Mouse (Mus musculus): ENCODE measurements around the gene Casc1. TPM values are rescaled to one million over a fixed set of nuclear protein-coding genes. Genes with fewer than 3 reads are reported as not detected.
A peak's percentile ranks its signal among the peaks of the same experiment; 100 is the strongest.
"Not testable (repeated sequence)": the region's sequence is repeated elsewhere in the genome, so short reads cannot be mapped to it uniquely, and the experiment has no call there.

Gene Casc1
- polyA plus RNA-seq, 1 experiment from 2014 or later = 0.14 TPM

DNA sequence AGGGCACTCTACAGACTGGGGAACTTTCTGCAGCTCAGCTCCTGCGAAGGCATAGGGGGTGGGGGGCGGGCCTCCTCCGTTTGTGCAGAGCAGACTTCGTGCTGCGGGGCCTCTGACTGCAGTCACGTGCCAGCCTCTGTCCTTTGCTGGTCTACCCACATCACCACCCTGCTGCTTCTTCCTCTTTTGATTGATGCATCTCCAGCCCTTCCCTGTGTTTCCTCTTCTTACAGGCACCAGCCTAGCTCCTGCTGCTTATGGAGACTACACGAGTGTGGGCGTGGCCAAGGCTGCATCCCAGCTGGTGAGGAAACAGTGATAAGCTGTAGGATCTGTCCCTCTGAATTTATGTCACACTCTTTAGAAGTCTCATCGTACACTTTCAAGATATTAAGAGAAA is 61.8 kb downstream of the Casc1 start:
- ATAC-seq = 0 out of 2 replicates have a peak, but pooled peaks have one; percentile 51
- Histone ChIP-seq H3K27ac (no peak overlapping the region), H3K9me3 (no peaks in the 10 kb centered on the region), H3K4me2 (replicated peaks) (no peak overlapping the region), H3K9ac (no peak overlapping the region), H3K4me3 (replicated peaks) (no peak overlapping the region), H3K27me3 (replicated peaks) (no peaks in the 10 kb centered on the region), H3K4me1 (replicated peaks) (no peaks in the 10 kb centered on the region), H3K36me3 (no peaks in the 10 kb centered on the region)
- 36% methylated on average over 9 of the region's 9 CpGs for WGBS

DNA sequence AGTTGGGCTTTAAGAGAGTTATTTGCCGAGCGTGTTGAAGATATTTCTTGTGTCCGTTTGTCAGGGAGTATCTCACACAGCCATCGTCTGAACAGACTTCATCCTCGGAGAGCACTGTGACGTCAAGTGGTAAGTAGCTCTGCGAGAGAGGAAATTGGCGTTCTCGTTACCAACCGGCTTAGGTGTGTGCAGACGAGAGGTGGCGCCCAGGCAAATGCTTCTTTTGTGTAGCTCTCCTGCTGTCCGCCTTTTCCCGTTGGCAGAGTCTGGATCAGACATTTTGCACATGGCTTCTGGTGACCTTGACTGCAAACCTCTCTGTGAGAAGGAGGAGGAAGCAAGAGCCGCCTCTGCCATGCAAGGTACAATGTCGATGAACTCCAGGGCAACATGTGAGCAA is 63.1 kb downstream of the Casc1 start:
- no peak overlapping the region for H3K9ac ChIP-seq

DNA sequence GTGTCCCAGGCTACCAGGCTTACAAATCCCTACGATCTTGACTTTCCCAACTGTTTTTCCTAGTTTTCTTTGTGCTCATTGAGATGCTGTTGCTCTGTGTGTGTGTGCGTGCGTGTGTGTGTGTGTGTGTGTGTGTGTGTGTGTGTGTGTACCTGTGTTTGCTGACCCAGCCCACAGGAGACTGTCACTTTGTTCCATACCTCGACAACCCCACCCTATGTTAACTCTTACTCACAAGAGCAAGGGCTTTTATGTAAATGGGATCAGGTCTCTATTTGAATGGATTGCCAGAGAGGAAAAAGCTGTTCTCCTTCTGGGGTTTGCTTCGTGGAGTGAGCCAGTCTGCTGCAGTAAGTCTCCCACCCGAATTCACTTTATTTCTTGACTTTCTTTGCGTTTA is 65.6 kb downstream of the Casc1 start:
- ATAC-seq = no peak
- Histone ChIP-seq H3K27ac (no peak overlapping the region), H3K4me3 (replicated peaks) (no peak overlapping the region), H3K4me1 (replicated peaks) (no peaks in the 10 kb centered on the region), H3K27me3 (replicated peaks) (no peaks in the 10 kb centered on the region), H3K9ac (no peak overlapping the region), H3K9me3 (no peaks in the 10 kb centered on the region), H3K4me2 (replicated peaks) (no peak overlapping the region), H3K36me3 (no peaks in the 10 kb centered on the region)
- 54% methylated on average over 7 of the region's 7 CpGs for WGBS

More for the DNA sequence above, 63.1 kb downstream of the Casc1 start:
- Histone ChIP-seq H3K27ac (no peak overlapping the region), H3K27me3 (replicated peaks) (no peaks in the 10 kb centered on the region), H3K9me3 (no peaks in the 10 kb centered on the region), H3K4me2 (replicated peaks) (no peak overlapping the region), H3K4me1 (replicated peaks) (no peaks in the 10 kb centered on the region), H3K36me3 (no peaks in the 10 kb centered on the region), H3K4me3 (replicated peaks) (no peak overlapping the region)
- 86% methylated on average over 16 of the region's 16 CpGs for WGBS
- no peak for ATAC-seq

DNA sequence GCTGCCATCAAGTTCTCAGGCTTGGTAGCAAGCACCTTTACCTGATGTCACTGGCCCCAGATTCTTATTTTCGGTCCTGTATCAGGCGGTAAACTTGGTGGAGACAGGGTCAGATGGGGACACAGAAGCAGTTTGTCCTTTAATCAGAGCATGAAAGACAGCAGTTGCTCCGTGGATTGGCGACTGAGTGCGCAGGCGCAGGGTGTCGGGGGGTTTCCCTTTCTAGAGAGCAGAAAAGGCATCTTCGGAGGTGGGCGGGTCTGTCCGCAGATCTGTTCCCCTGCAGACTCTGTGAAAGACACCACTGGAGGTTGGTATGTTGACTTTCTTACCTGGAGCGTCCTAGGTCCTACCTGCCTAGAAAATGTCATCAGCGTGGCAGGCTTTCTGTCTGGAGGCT is 69.0 kb downstream of the Casc1 start:
- ATAC-seq = no peak
- 85% methylated on average over 12 of the region's 12 CpGs for WGBS

DNA sequence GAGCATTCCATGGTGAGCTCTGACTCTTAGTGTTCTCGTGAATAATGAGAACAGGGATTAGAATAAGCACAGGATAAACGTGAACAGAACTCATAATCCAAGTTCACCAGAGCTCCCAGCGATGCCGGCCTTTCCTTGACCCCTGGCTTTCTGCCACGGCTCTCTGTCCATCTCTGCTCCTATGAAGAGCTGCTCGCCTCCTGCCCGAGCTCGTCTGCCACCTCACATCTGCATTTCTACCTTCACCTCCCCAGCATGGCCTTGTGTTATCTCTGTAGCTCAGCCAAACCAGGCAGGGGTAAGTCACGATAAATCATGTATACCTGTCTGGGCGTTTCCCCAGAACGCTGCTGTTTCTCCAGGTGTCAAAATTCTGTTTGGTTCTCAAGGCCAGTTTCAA is 70.1 kb downstream of the Casc1 start:
- H3K9ac ChIP-seq = no peak overlapping the region
- H3K27ac ChIP-seq = no peak overlapping the region
- no peak overlapping the region for H3K4me2 ChIP-seq (replicated peaks)
- H3K36me3 ChIP-seq = no peaks in the 10 kb centered on the region
- WGBS = 58% methylated on average over 11 of the region's 11 CpGs
- H3K4me3 ChIP-seq (replicated peaks) = no peak overlapping the region
- no peaks in the 10 kb centered on the region for H3K27me3 ChIP-seq (replicated peaks)
- ATAC-seq = no peak
- no peaks in the 10 kb centered on the region for H3K4me1 ChIP-seq (replicated peaks)
- no peaks in the 10 kb centered on the region for H3K9me3 ChIP-seq

More for the DNA sequence above, 69.0 kb downstream of the Casc1 start:
- H3K4me2 ChIP-seq (replicated peaks) = no peak overlapping the region
- no peak overlapping the region for H3K9ac ChIP-seq
- H3K36me3 ChIP-seq = no peaks in the 10 kb centered on the region
- H3K4me3 ChIP-seq (replicated peaks) = no peak overlapping the region
- no peaks in the 10 kb centered on the region for H3K4me1 ChIP-seq (replicated peaks)
- no peaks in the 10 kb centered on the region for H3K27me3 ChIP-seq (replicated peaks)
- H3K27ac ChIP-seq = no peak overlapping the region
- no peaks in the 10 kb centered on the region for H3K9me3 ChIP-seq

DNA sequence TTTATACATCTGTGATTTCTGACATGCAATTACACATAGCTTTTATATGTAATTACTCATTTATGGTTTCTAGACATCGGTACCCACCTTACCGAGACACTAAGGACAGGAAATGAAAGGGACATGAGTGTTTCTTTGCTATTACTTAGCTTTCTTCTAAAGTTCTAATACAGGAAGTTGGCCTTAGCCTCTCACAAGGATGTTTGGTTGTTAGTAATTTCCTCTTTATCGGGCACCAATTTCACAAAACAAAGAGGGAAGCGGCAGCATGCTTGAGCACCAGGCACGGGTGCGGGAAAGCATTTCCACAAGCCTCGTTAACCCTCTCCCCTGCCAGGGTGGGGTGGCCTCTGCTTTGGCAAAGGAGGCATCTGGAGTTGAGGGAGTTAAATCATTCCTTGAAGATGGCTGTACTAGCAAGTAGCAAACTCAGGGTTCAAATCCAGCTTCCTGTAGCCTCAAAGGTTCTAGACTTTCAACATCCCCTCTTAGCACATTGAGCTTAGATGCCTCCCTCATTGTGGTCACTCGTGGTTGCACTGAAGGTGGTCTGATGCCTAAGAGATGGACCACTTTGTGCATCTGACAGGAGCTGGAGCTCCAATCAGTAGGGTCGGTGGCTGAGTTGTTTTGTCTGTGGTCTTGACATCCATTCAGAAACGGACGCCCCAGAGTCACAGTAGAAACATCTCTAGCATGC is 70.9 kb downstream of the Casc1 start:
- no peak overlapping the region for H3K27ac ChIP-seq
- 74% methylated on average over 11 of the region's 11 CpGs for WGBS
- H3K9me3 ChIP-seq = no peaks in the 10 kb centered on the region
- H3K36me3 ChIP-seq = no peaks in the 10 kb centered on the region
- H3K27me3 ChIP-seq (replicated peaks) = no peaks in the 10 kb centered on the region
- no peak for ATAC-seq
- no peak overlapping the region for H3K4me3 ChIP-seq (replicated peaks)
- no peak overlapping the region for H3K9ac ChIP-seq
- H3K4me2 ChIP-seq (replicated peaks) = no peak overlapping the region
- no peaks in the 10 kb centered on the region for H3K4me1 ChIP-seq (replicated peaks)

DNA sequence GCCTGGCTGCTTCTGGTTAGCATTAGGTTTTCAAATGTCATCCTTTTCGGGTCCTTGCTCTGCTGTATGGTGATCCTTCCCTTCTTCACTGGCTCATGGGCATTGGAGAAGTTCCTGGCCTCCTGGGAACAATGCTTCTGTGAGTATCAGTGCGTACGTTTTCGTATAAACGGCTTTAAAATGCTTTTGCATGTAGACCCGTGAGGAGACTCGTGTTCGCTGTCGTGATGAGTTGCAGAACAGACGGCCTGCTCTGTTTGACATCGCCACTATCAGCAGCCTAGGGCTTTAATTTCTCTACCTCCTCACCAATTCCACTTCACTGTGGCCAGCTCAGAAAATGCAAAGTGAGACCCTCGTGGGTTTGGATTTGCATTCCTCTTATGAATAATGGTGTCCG is 71.6 kb downstream of the Casc1 start:
- H3K9ac ChIP-seq = no peak overlapping the region
- no peaks in the 10 kb centered on the region for H3K36me3 ChIP-seq
- no peaks in the 10 kb centered on the region for H3K27me3 ChIP-seq (replicated peaks)
- H3K4me2 ChIP-seq (replicated peaks) = no peak overlapping the region
- ATAC-seq = no peak
- no peaks in the 10 kb centered on the region for H3K4me1 ChIP-seq (replicated peaks)
- 62% methylated on average over 13 of the region's 13 CpGs for WGBS
- H3K27ac ChIP-seq = no peak overlapping the region
- no peak overlapping the region for H3K4me3 ChIP-seq (replicated peaks)
- no peaks in the 10 kb centered on the region for H3K9me3 ChIP-seq

DNA sequence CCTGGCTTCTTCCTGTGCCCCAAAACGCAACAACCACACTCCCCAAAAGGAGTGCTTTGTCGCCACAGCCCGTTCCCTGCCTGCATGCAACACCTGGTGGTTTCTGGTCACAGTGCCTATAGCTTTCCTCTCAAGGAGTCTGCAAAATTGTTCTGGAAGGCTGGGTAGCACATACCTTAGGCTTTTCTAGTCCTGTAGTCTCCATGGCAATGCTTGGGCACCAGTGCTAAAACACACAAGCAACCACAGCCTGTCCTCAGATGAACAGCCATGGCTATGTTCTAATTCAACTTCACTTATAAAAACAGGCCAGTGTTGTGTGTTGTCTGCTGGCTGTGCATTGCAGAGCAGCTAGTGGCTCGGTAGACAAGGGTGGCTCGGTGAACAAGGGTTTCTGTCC is 74.0 kb downstream of the Casc1 start:
- Histone ChIP-seq H3K27ac (no peak overlapping the region), H3K9me3 (no peaks in the 10 kb centered on the region), H3K27me3 (replicated peaks) (no peaks in the 10 kb centered on the region), H3K4me2 (replicated peaks) (no peak overlapping the region), H3K36me3 (no peaks in the 10 kb centered on the region), H3K4me1 (replicated peaks) (no peaks in the 10 kb centered on the region), H3K9ac (no peak overlapping the region), H3K4me3 (replicated peaks) (no peak overlapping the region)
- WGBS = 89% methylated on average over 5 of the region's 5 CpGs
- no peak for ATAC-seq

DNA sequence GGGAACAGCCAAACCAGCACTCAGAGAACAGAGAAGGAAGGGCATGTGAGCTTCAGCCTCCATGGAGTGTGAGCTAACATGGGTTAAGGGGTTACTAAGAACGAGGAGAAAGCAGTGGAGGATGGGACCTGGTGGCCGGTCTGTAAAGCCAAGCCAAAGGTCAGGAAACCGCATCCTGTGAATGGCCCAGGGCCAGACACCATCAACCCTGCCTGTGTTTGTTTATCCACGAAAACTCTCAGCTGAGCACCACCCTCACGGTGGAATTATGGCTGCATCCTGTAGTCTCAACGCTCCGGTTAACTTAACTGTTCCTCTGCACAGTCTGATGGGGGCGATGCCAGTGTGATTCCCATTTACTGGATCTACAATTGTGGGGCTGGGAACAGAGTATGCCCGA is 75.0 kb downstream of the Casc1 start:
- no peak for ATAC-seq
- Histone ChIP-seq H3K9ac (no peak overlapping the region), H3K9me3 (no peaks in the 10 kb centered on the region), H3K27ac (no peak overlapping the region), H3K4me2 (replicated peaks) (no peak overlapping the region), H3K4me3 (replicated peaks) (no peak overlapping the region), H3K36me3 (no peaks in the 10 kb centered on the region), H3K4me1 (replicated peaks) (no peaks in the 10 kb centered on the region), H3K27me3 (replicated peaks) (no peaks in the 10 kb centered on the region)
- WGBS = 46% methylated on average over 9 of the region's 9 CpGs

DNA sequence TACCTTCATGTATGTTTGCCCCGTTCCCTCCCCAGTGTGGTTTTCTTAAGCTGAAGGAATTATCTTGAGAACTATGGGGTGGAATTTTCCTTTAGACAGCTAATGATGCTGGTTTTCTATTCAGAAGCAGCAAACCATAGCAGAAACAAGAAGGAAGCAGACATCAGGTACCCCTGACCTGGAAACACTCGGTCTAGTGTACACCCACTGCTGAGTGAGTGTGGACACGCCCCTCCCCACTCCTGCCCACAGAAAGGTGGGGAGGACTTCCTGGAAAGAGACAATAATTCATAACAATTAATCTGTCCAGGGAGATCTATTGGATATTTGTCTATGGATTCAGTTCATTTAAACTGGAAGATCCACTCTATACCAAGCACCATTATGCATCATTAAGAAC is 75.5 kb downstream of the Casc1 start:
- Histone ChIP-seq H3K4me1 (replicated peaks) (no peaks in the 10 kb centered on the region), H3K9ac (no peak overlapping the region), H3K9me3 (no peaks in the 10 kb centered on the region), H3K36me3 (no peaks in the 10 kb centered on the region), H3K27me3 (replicated peaks) (no peaks in the 10 kb centered on the region), H3K4me2 (replicated peaks) (no peak overlapping the region), H3K4me3 (replicated peaks) (no peak overlapping the region), H3K27ac (no peak overlapping the region)
- WGBS = 75% methylated on average over 3 of the region's 3 CpGs
- ATAC-seq = no peak

DNA sequence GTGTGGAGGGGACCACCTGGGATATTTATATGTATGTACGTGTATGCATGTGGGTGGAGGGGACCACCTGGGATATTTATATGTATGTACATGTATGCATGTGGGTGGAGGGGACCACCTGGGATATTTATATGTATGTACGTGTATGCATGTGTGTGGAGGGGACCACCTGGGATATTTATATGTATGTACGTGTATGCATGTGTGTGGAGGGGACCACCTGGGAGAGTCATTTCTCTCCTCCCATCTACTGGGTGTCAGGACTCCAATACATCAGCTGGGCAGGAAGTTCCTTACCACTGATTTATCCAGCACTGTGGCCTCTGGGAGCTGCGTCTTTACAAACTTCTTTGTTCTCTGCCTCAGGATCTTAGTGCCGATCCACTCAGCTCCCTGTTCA is 77.8 kb downstream of the Casc1 start:
- H3K9ac ChIP-seq = not testable (repeated sequence)

DNA sequence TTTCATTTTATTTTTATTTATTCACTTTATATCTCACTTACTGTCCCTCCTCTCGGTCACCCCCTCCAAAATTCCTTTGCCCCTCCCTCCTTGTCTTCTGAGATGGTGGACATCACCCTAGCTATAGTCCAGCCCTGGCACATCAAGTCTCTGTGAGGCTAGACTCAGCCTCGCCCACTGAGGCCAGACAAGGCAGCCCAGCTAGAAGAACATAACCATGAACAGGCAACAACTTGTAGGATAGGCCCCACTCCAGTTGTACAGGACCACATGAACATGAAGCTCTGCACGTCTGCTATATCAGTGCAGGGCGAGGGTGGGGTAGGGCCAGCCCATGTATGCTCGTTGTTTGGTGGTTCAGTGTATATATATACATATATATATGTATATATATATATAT is 78.8 kb downstream of the Casc1 start:
- Histone ChIP-seq H3K9ac (no peak overlapping the region), H3K4me1 (replicated peaks) (no peaks in the 10 kb centered on the region), H3K36me3 (no peaks in the 10 kb centered on the region), H3K9me3 (no peaks in the 10 kb centered on the region), H3K4me2 (replicated peaks) (no peak overlapping the region), H3K4me3 (replicated peaks) (no peak overlapping the region), H3K27ac (no peak overlapping the region), H3K27me3 (replicated peaks) (no peaks in the 10 kb centered on the region)
- ATAC-seq = no peak
- WGBS = 80% methylated on average over 5 of the region's 5 CpGs

More for the DNA sequence above, 77.8 kb downstream of the Casc1 start:
- WGBS = 81% methylated on average over 5 of the region's 5 CpGs
- ATAC-seq; H3K4me1 ChIP-seq (replicated peaks); H3K4me3 ChIP-seq (replicated peaks); H3K9me3 ChIP-seq; H3K36me3 ChIP-seq; H3K27ac ChIP-seq; H3K4me2 ChIP-seq (replicated peaks); H3K27me3 ChIP-seq (replicated peaks): not testable (repeated sequence)

DNA sequence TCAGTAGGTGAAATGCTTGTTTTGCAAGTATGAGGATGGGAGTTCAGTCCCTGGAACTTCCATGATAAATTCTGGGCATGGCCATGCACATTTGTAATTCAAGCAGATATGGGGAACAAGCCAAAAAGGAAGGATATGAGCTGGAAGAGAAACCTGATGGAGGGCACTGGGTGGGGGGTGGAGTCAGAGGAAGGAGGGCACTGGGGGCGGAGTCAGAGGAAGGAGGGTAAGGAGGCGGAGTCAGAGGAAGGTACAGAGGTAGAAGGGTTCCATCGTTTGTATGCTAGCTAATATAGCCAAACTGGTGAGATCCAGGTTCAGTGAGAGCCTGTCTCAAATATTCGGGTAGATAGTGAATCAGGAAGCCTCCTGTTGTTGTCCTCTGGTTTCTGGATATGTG is 81.2 kb downstream of the Casc1 start:
- Histone ChIP-seq H3K9ac (no peak overlapping the region), H3K27ac (no peak overlapping the region), H3K9me3 (no peaks in the 10 kb centered on the region), H3K27me3 (replicated peaks) (no peaks in the 10 kb centered on the region), H3K4me3 (replicated peaks) (no peak overlapping the region), H3K36me3 (no peaks in the 10 kb centered on the region), H3K4me2 (replicated peaks) (no peak overlapping the region), H3K4me1 (replicated peaks) (no peaks in the 10 kb centered on the region)
- ATAC-seq = no peak
- WGBS = 90% methylated on average over 4 of the region's 4 CpGs
